Mouse (Mus musculus) left cerebral cortex, adult 18-20 months (tissue): ENCODE results near the gene Sigirr. TPM values are rescaled to one million over a fixed set of nuclear protein-coding genes. Genes with fewer than 3 reads are reported as not detected.

Experiments used
- DNase-seq, 2 experiments: peaks; one replicate each; pipeline ENCODE4 v3.0.0; 2021 to 2022; ENCODE audit warnings: low spot score in 2 of 2, mixed read lengths in 1 of 2
- total RNA-seq, 2 experiments: library from RNA; stranded (reverse); gene quantifications; 2 replicates each; pipeline ENCODE4 v1.2.3; 2021

Sigirr gene
- total RNA-seq, 2 experiments from 2014 or later: 2.1 to 2.3 TPM

GRCm38 (mm10) chr7:141097177-141097576, 3.2 kb downstream of the Sigirr start:
- DNase-seq: no peak

- no peak for DNase-seq
These were observed 3.7 kb downstream of the Sigirr start for GRCm38 (mm10) chr7:141096649-141097056.

- no peak for DNase-seq
These were observed 4.4 kb downstream of the Sigirr start for GRCm38 (mm10) chr7:141096021-141096420.

GRCm38 (mm10) chr7:141094487-141095205, 5.7 kb downstream of the Sigirr start:
- DNase-seq: no peak

GRCm38 (mm10) chr7:141093950-141094349, 6.4 kb downstream of the Sigirr start:
- DNase-seq: no peak

GRCm38 (mm10) chr7:141092051-141092735, 8.2 kb downstream of the Sigirr start:
- peak; percentile 31 to 49 for DNase-seq

- DNase-seq: no peak
These were observed 10.1 kb downstream of the Sigirr start for GRCm38 (mm10) chr7:141090228-141090627.

GRCm38 (mm10) chr7:141088473-141088872, 11.9 kb downstream of the Sigirr start:
- no peak for DNase-seq

- DNase-seq: no peak
These were observed 12.5 kb downstream of the Sigirr start for GRCm38 (mm10) chr7:141087894-141088293.

GRCm38 (mm10) chr7:141079481-141080449, 20.6 kb downstream of the Sigirr start:
- no peak for DNase-seq

GRCm38 (mm10) chr7:141078876-141079275, 21.5 kb downstream of the Sigirr start:
- DNase-seq: no peak

- DNase-seq: no peak
These were observed 22.5 kb downstream of the Sigirr start, which contains the start of gene Pkp3 for GRCm38 (mm10) chr7:141077841-141078240. Pkp3 (plus strand) TSS chr7:141078218.

GRCm38 (mm10) chr7:141073782-141074181, 26.6 kb downstream of the Sigirr start:
- no peak for DNase-seq

- no peak for DNase-seq
These were observed 28.2 kb downstream of the Sigirr start for GRCm38 (mm10) chr7:141072017-141072745.

GRCm38 (mm10) chr7:141070058-141070862, 30.1 kb downstream of the Sigirr start:
- DNase-seq: peak; percentile 81 to 84

GRCm38 (mm10) chr7:141068351-141068750, 32.0 kb downstream of the Sigirr start:
- DNase-seq: no peak

GRCm38 (mm10) chr7:141064576-141064975, 35.8 kb downstream of the Sigirr start:
- no peak for DNase-seq

- DNase-seq: no peak
These were observed 36.2 kb downstream of the Sigirr start for GRCm38 (mm10) chr7:141064175-141064574.

GRCm38 (mm10) chr7:141063353-141063752, 37.0 kb downstream of the Sigirr start:
- DNase-seq: no peak

GRCm38 (mm10) chr7:141062525-141062924, 37.8 kb downstream of the Sigirr start:
- no peak for DNase-seq
